Mouse (Mus musculus) left cerebral cortex, adult 18-20 months (tissue): ENCODE data around the gene Map4k4. TPM values are rescaled to one million over a fixed set of nuclear protein-coding genes. Genes with fewer than 3 reads are reported as not detected.
A peak's percentile ranks its signal among the peaks of the same experiment; 100 is the strongest.

Experiments
- DNase-seq, 2 experiments: peaks; one replicate each; pipeline ENCODE4 v3.0.0; 2021 to 2022; ENCODE audit warnings: low spot score in 2 of 2, mixed read lengths in 1 of 2
- total RNA-seq, 2 experiments: library from RNA; stranded (reverse); gene quantifications; 2 replicates each; pipeline ENCODE4 v1.2.3; 2021

Map4k4 gene
- total RNA-seq, 2 experiments from 2014 or later: 87.1 to 95.0 TPM

GRCm38 (mm10) chr1:39896581-39896980 lies 4.1 kb upstream of the Map4k4 start:
- DNase-seq: no peak

GRCm38 (mm10) chr1:39898686-39899085 lies 2.0 kb upstream of the Map4k4 start:
- no peak for DNase-seq

- DNase-seq: peak; percentile 37 to 55
Observed at GRCm38 (mm10) chr1:39901063-39901811, 524 bp downstream of the Map4k4 start.

- peak; percentile 38 to 61 for DNase-seq
Observed at GRCm38 (mm10) chr1:39901851-39902703, 1.4 kb downstream of the Map4k4 start.

- DNase-seq: peak; percentile 23 to 40
Observed at GRCm38 (mm10) chr1:39902704-39903151, 2.0 kb downstream of the Map4k4 start.

- no peak for DNase-seq
Observed at GRCm38 (mm10) chr1:39904720-39905119, 4.0 kb downstream of the Map4k4 start.

- no peak for DNase-seq
Observed at GRCm38 (mm10) chr1:39906921-39907320, 6.2 kb downstream of the Map4k4 start.

GRCm38 (mm10) chr1:39908976-39909375 lies 8.3 kb downstream of the Map4k4 start:
- no peak for DNase-seq

- peak; percentile 45 to 46 for DNase-seq
Observed at GRCm38 (mm10) chr1:39911446-39911845, 10.7 kb downstream of the Map4k4 start.

- DNase-seq: no peak
Observed at GRCm38 (mm10) chr1:39913256-39913655, 12.5 kb downstream of the Map4k4 start.

- DNase-seq: no peak
Observed at GRCm38 (mm10) chr1:39916144-39916543, 15.4 kb downstream of the Map4k4 start.

GRCm38 (mm10) chr1:39917855-39918516 lies 17.3 kb downstream of the Map4k4 start:
- DNase-seq: no peak

GRCm38 (mm10) chr1:39918517-39919115 lies 17.9 kb downstream of the Map4k4 start:
- no peak for DNase-seq

GRCm38 (mm10) chr1:39920616-39921015 lies 19.9 kb downstream of the Map4k4 start:
- DNase-seq: no peak

GRCm38 (mm10) chr1:39921996-39922395 lies 21.3 kb downstream of the Map4k4 start:
- DNase-seq: no peak

GRCm38 (mm10) chr1:39922714-39923113 lies 22.0 kb downstream of the Map4k4 start:
- no peak for DNase-seq

- peak in 1 of 2 experiments; percentile 42 for DNase-seq
Observed at GRCm38 (mm10) chr1:39923395-39924337, 23.0 kb downstream of the Map4k4 start.

- DNase-seq: no peak
Observed at GRCm38 (mm10) chr1:39931055-39931454, 30.3 kb downstream of the Map4k4 start.

GRCm38 (mm10) chr1:39932216-39932739 lies 31.6 kb downstream of the Map4k4 start:
- no peak for DNase-seq

GRCm38 (mm10) chr1:39932922-39933321 lies 32.2 kb downstream of the Map4k4 start:
- no peak for DNase-seq
